23 mouse cellular contexts compared by ENCODE assay signal in the genomic region with DNA sequence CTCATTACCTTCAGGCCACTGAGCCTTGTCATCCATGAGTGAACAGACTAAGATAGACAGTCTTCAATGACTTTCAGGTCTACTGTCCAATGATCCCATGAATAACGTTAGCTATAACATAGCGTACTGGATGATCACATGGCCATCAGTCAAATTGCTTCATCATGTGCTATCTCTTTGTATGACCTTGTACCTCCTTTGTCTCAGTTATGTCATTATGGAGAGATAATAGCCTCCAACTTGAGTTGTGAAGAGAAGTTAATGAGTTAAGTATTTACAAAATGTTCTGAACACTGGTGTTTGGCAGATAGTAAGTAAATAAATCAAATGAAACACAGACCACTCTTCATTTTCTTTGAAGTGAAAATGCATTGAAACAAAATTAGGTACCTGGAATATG.
A peak's percentile ranks its signal among the peaks of the same experiment; 100 is the strongest.
DNase-seq lines count a peak whose midpoint lies in the region; ATAC-seq and TF ChIP-seq lines count a peak whose summit lies in the region.
"Had no signal": no experiment of that assay in that cellular context is flagged by ENCODE, and none has a peak within 500 bp of the region (broad histone marks: within the 10 kb centered on the region; RNA-seq: fewer than 3 reads in every experiment).

No protein-coding gene starts in this region.

- no peak overlapping the region for H3K27ac ChIP-seq in forebrain, embryonic 12.5 days
- H3K27ac ChIP-seq in forebrain, embryonic 14.5 days (ENCODE audit: low read depth, low read length) = no peak overlapping the region
- peak overlapping the region; percentile 68 for H3K27ac ChIP-seq in liver, adult 2 months (replicated peaks; ENCODE audit: insufficient read depth, low read depth, low read length)
- H3K27ac ChIP-seq in liver, embryonic 12.5 days = no peak overlapping the region
- H3K27ac ChIP-seq: embryonic facial prominence, embryonic 13.5 days; embryonic facial prominence, embryonic 15.5 days; forebrain, embryonic 10.5 days; forebrain, embryonic 13.5 days had no signal

- intact Hi-C loops in left cerebral cortex, postnatal 4 days (cut with DNase I) = no loop called here

- WGBS in forebrain, embryonic 12.5 days = 91% methylated on average over 2 of the region's 2 CpGs
- 93% methylated on average over 2 of the region's 2 CpGs for WGBS in forebrain, embryonic 14.5 days
- WGBS in liver, adult 2 months = 15% methylated on average over 2 of the region's 2 CpGs
- WGBS in liver, embryonic 12.5 days (ENCODE audit: insufficient replicate concordance) = 73% methylated on average over 2 of the region's 2 CpGs

- H3K4me1 ChIP-seq in forebrain, embryonic 12.5 days = no peaks in the 10 kb centered on the region
- no peaks in the 10 kb centered on the region for H3K4me1 ChIP-seq in forebrain, embryonic 14.5 days (ENCODE audit: control insufficient read depth, insufficient read depth, low read length)
- peaks cover 8% of the 10 kb centered on the region; the same call in 1 of the 2 replicates for H3K4me1 ChIP-seq in liver, adult 2 months (ENCODE audit: control insufficient read depth, insufficient read depth, low read length)
- H3K4me1 ChIP-seq in liver, embryonic 12.5 days = no peaks in the 10 kb centered on the region
- H3K4me1 ChIP-seq: embryonic facial prominence, embryonic 13.5 days; forebrain, embryonic 10.5 days; forebrain, embryonic 13.5 days had no signal

- ATAC-seq in forebrain, embryonic 12.5 days (ENCODE audit: low FRiP score) = 0 out of 2 replicates have a peak, but pooled peaks have one; percentile 20
- ATAC-seq in forebrain, embryonic 14.5 days = no peak
- ATAC-seq in liver, embryonic 12.5 days = no peak
- ATAC-seq: forebrain, embryonic 13.5 days; forebrain, embryonic 16.5 days had no signal

- no peak overlapping the region for H3K4me3 ChIP-seq in forebrain, embryonic 12.5 days (replicated peaks)
- no peak overlapping the region for H3K4me3 ChIP-seq in forebrain, embryonic 14.5 days (ENCODE audit: low read depth, low read length)
- H3K4me3 ChIP-seq in liver, adult 2 months (ENCODE audit: insufficient read depth, low read depth, low read length) = no peak overlapping the region
- H3K4me3 ChIP-seq in liver, embryonic 12.5 days = no peak overlapping the region
- H3K4me3 ChIP-seq: embryonic facial prominence, embryonic 13.5 days; embryonic facial prominence, embryonic 15.5 days; erythroblast, embryonic 14.5 days; forebrain, embryonic 10.5 days; forebrain, embryonic 13.5 days had no signal

- H3K9me3 ChIP-seq in forebrain, embryonic 12.5 days = no peaks in the 10 kb centered on the region
- H3K9me3 ChIP-seq in forebrain, embryonic 14.5 days (replicated peaks; ENCODE audit: control insufficient read depth, low read length) = no peaks in the 10 kb centered on the region
- H3K9me3 ChIP-seq in liver, embryonic 12.5 days (replicated peaks) = no peaks in the 10 kb centered on the region
- H3K9me3 ChIP-seq: embryonic facial prominence, embryonic 13.5 days; embryonic facial prominence, embryonic 15.5 days; forebrain, embryonic 10.5 days; forebrain, embryonic 13.5 days had no signal

- DNase-seq in forebrain, embryonic 14.5 days (ENCODE audit: low spot score) = no peak
- peak; percentile 82 for DNase-seq in liver, adult 2 months (ENCODE audit: extremely low read depth, low read depth, low spot score)
- DNase-seq in retina, postnatal 1 day = peak; percentile 6
- DNase-seq in retina, embryonic 14.5 days (ENCODE audit: low spot score) = no peak
- DNase-seq in left cerebral cortex, postnatal 4 days = no peak
- DNase-seq: adrenal gland, adult 2 months; adrenal gland, postnatal 10 days; adrenal gland, postnatal 25 days; cerebellum, adult 11 months; cerebellum, adult 18-20 months; cerebellum, adult 8-10 months; cerebellum, adult 9-11 months; cerebellum, postnatal 14 days; cerebellum, postnatal 36 days; embryo, embryonic 11 days had no signal

- no peak for TF ChIP-seq POLR2A in liver, adult 2 months (IDR thresholded peaks at IDR 0.05; ENCODE audit: extremely low read depth, insufficient read depth, low read length)

- no peaks in the 10 kb centered on the region for H3K36me3 ChIP-seq in forebrain, embryonic 12.5 days (replicated peaks)
- H3K36me3 ChIP-seq in forebrain, embryonic 14.5 days (ENCODE audit: control insufficient read depth, insufficient read depth, low read length) = no peaks in the 10 kb centered on the region
- peaks cover 18% of the 10 kb centered on the region; the same call in 1 of the 2 replicates for H3K36me3 ChIP-seq in liver, adult 2 months (ENCODE audit: control insufficient read depth, insufficient read depth, low read length)
- no peaks in the 10 kb centered on the region for H3K36me3 ChIP-seq in liver, embryonic 12.5 days
- H3K36me3 ChIP-seq: embryonic facial prominence, embryonic 13.5 days; embryonic facial prominence, embryonic 15.5 days; forebrain, embryonic 10.5 days had no signal

- no peak overlapping the region for H3K9ac ChIP-seq in forebrain, embryonic 12.5 days
- H3K9ac ChIP-seq in forebrain, embryonic 14.5 days (ENCODE audit: low read length) = no peak overlapping the region
- H3K9ac ChIP-seq in liver, adult 2 months (ENCODE audit: low read depth, low read length) = no peak overlapping the region
- no peak overlapping the region for H3K9ac ChIP-seq in liver, embryonic 12.5 days
- H3K9ac ChIP-seq: embryonic facial prominence, embryonic 13.5 days; embryonic facial prominence, embryonic 15.5 days; forebrain, embryonic 13.5 days had no signal

- no peak overlapping the region for H3K4me2 ChIP-seq in forebrain, embryonic 12.5 days
- H3K4me2 ChIP-seq in forebrain, embryonic 14.5 days (ENCODE audit: low read length) = no peak overlapping the region
- no peak overlapping the region for H3K4me2 ChIP-seq in liver, embryonic 12.5 days
- H3K4me2 ChIP-seq: embryonic facial prominence, embryonic 13.5 days; embryonic facial prominence, embryonic 15.5 days; forebrain, embryonic 13.5 days had no signal

- no peaks in the 10 kb centered on the region for H3K27me3 ChIP-seq in forebrain, embryonic 12.5 days
- H3K27me3 ChIP-seq in forebrain, embryonic 14.5 days (replicated peaks; ENCODE audit: control insufficient read depth, insufficient read depth, low read length) = no peaks in the 10 kb centered on the region
- no peaks in the 10 kb centered on the region for H3K27me3 ChIP-seq in liver, adult 2 months (ENCODE audit: control insufficient read depth, insufficient read depth, low read length)
- H3K27me3 ChIP-seq in liver, embryonic 12.5 days (replicated peaks) = no peaks in the 10 kb centered on the region
- H3K27me3 ChIP-seq: embryonic facial prominence, embryonic 13.5 days; embryonic facial prominence, embryonic 15.5 days; forebrain, embryonic 13.5 days had no signal

- no peak for TF ChIP-seq CTCF in liver, adult 2 months (IDR thresholded peaks at IDR 0.05; ENCODE audit: low read depth, low read length)

- H3K79me2 ChIP-seq in liver, adult 2 months (ENCODE audit: control insufficient read depth, insufficient read depth, low read length) = no peaks in the 10 kb centered on the region

Comparison
In these comparisons a context has a peak if more than half of its experiments do, and no peak if none do; other contexts are left out.
1. DNase-seq: peak in liver, adult 2 months (single experiment) and retina, postnatal 1 day (single experiment); none in forebrain, embryonic 14.5 days (single experiment), retina, embryonic 14.5 days (single experiment) and left cerebral cortex, postnatal 4 days (single experiment).